Mouse (Mus musculus): ENCODE results near the gene Tmsb10. TPM values are rescaled to one million over a fixed set of nuclear protein-coding genes. Genes with fewer than 3 reads are reported as not detected.

Tmsb10 gene
- polyA plus RNA-seq, 1 experiment, result 85.7 TPM

DNA sequence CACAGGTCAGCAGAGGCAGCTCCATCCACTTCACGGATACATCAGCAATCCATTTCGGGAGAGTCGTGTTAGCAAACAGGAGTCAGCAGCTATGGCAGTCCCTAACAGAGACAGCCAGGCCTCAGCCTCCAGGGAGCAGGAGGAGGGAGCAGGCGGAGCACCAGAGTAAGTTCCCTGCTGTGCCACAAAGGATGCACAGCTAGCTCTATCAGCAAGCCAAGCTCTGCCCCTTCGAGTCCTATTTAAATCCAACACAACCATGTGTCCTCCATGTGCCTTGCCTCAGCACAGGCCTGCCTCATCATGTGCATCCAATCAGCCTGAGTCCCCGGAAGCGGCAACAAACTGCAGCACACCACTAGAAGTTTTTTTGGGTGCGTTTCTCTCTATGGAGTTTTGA is 35.2 kb downstream of the Tmsb10 start:
- WGBS, result 87% methylated on average over 8 of the region's 8 CpGs
- Histone ChIP-seq H3K4me1 (ENCODE audit: control insufficient read depth, insufficient read depth, low read length) (0 out of 2 replicates have a peak, but pooled peaks cover 2% of the 10 kb centered on the region), H3K4me3 (replicated peaks; ENCODE audit: extremely low read depth, low read depth, low read length) (no peak overlapping the region)
- no peak for DNase-seq
- TF ChIP-seq POLR2A (IDR thresholded peaks at IDR 0.05; ENCODE audit: borderline replicate concordance, extremely low read depth, low read depth, low read length), result no peak
- TF ChIP-seq CTCF (IDR thresholded peaks at IDR 0.05; ENCODE audit: insufficient read depth, low read length), result no peak

DNA sequence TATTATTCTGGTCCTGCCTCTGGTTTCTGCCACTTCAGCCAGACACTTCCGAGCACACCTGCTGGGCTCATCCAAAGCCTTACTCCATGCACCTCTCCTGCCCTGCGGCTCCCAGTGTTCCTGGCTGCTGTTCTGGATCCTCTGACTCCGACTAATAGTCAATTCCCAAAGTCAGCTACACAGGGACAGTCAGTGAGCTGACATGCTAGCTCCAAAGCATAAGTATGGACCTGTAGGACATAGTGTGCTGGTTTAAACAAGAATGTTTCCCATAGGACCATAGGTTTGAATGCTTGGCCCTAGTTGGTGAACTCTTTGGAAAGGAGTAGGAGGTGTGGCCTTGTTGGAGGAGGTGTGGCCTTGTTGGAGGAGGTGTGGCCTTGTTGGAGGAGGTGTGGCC is 37.5 kb downstream of the Tmsb10 start:
- WGBS, result 95% methylated on average over 3 of the region's 3 CpGs
- H3K4me3 ChIP-seq (replicated peaks; ENCODE audit: extremely low read depth, low read depth, low read length), result no peak overlapping the region
- DNase-seq, result no peak
- no peaks in the 10 kb centered on the region for H3K4me1 ChIP-seq (ENCODE audit: control insufficient read depth, insufficient read depth, low read length)
- TF ChIP-seq POLR2A (IDR thresholded peaks at IDR 0.05; ENCODE audit: borderline replicate concordance, extremely low read depth, low read depth, low read length) (no peak), CTCF (IDR thresholded peaks at IDR 0.05; ENCODE audit: insufficient read depth, low read length) (no peak)

DNA sequence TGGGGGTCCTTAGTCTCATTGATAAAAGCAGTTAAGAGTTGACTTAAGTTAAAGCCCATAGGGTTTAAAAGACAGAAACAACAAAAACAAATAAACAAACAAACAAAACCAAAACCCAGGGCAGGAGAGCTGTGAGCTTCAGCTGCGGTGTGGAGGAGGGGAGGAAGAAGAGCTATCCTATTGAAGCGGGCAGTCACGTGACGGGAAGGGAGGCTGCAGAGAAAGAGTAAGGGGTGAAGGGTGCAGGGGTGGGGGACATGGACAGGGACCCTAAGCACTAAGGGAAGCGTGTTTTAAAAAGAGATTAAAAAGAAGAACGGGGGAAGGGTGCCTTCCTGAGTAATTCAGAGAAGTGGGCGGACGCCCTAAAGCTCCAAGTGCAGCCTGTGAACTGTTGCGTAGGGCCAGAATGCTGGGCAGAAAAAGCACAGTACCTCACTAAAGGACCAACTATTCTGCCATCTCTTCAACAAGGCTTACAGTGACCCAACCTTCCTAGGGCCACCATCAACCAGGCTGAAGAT is 40.0 kb downstream of the Tmsb10 start:
- Histone ChIP-seq H3K4me1 (ENCODE audit: control insufficient read depth, insufficient read depth, low read length) (no peaks in the 10 kb centered on the region), H3K4me3 (replicated peaks; ENCODE audit: extremely low read depth, low read depth, low read length) (no peak overlapping the region)
- WGBS, result 70% methylated on average over 9 of the region's 9 CpGs
- TF ChIP-seq POLR2A (IDR thresholded peaks at IDR 0.05; ENCODE audit: borderline replicate concordance, extremely low read depth, low read depth, low read length), result no peak
- no peak for TF ChIP-seq CTCF (IDR thresholded peaks at IDR 0.05; ENCODE audit: insufficient read depth, low read length)
- DNase-seq, result no peak

DNA sequence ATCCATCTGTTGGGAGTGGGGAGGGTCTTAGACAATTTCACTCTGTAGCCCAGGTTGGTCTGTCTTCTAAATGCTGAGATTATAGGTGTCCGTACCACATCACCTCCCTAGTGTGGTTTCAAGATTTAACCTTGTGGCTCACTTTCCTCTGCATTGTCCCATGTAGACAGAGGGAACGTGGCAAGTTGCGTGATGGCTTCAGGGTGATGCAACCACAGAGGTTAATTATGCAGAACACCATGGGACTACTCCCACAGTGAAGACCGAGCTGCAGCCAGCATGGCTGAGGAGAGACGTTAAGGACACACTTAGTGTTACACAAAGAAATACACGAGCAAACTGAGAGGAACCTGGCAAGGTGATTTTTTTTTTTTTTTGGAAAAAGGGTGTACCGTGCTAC is 42.2 kb downstream of the Tmsb10 start:
- DNase-seq, result no peak
- Histone ChIP-seq H3K4me1 (ENCODE audit: control insufficient read depth, insufficient read depth, low read length) (no peaks in the 10 kb centered on the region), H3K4me3 (replicated peaks; ENCODE audit: extremely low read depth, low read depth, low read length) (no peak overlapping the region)
- 80% methylated on average over 7 of the region's 7 CpGs for WGBS
- TF ChIP-seq CTCF (IDR thresholded peaks at IDR 0.05; ENCODE audit: insufficient read depth, low read length) (no peak), POLR2A (IDR thresholded peaks at IDR 0.05; ENCODE audit: borderline replicate concordance, extremely low read depth, low read depth, low read length) (no peak)

DNA sequence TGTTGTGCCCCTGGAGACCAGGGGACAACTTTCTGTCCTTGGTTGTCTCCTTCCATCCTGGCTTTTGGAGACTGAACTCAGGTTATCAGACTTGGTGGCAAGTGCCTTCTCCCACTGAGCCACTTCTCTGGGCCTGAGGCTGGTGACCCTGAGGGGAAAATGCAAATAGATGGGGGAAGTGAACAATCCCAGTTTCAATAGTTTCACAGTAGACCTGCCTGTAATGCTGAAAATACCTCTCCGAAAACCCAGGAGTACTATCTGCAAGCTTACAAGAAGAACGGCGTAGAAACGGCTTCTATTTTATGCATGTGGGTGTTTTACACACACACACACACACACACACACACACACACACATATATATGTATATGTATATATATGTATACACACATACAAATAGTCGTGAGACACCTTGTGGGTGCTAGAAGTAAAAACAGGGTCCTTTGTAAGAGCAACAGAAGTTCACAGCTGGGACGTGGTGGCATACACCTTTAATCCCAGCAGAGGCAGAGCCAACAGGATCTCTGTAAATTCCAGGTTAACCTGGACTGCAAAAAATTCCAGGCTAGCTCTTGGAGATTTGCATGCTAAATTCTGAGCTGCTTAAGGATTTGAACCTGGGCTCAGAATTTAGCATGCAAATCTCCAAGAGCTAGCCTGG is 44.3 kb downstream of the Tmsb10 start:
- TF ChIP-seq POLR2A (IDR thresholded peaks at IDR 0.05; ENCODE audit: borderline replicate concordance, extremely low read depth, low read depth, low read length), result no peak
- no peak for TF ChIP-seq CTCF (IDR thresholded peaks at IDR 0.05; ENCODE audit: insufficient read depth, low read length)
- DNase-seq, result no peak
- Histone ChIP-seq H3K4me1 (ENCODE audit: control insufficient read depth, insufficient read depth, low read length) (no peaks in the 10 kb centered on the region), H3K4me3 (replicated peaks; ENCODE audit: extremely low read depth, low read depth, low read length) (no peak overlapping the region)
- WGBS, result 79% methylated on average over 6 of the region's 6 CpGs

DNA sequence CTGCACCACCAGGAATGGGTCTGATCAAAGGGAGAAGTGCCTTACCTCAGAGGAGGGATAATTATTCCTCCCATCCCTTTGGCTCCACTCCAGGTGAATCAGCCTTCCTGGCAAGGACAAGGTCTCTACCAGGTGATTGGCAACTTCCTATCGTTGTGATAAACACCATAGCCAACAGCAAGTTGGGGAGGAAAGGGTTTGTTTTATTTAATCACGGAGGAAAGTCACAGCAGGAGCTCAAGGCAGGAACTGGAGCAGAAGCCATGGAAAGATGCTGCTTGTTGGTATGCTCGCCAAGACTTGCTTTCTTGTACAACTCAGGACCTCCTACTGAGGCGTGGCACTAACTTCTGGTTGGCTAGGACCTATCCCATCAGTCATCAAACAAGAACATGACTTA is 47.3 kb downstream of the Tmsb10 start:
- H3K4me1 ChIP-seq (ENCODE audit: control insufficient read depth, insufficient read depth, low read length), result no peaks in the 10 kb centered on the region
- WGBS, result 48% methylated on average over 4 of the region's 4 CpGs
- no peak overlapping the region for H3K4me3 ChIP-seq (replicated peaks; ENCODE audit: extremely low read depth, low read depth, low read length)
- TF ChIP-seq POLR2A (IDR thresholded peaks at IDR 0.05; ENCODE audit: borderline replicate concordance, extremely low read depth, low read depth, low read length) (no peak), CTCF (IDR thresholded peaks at IDR 0.05; ENCODE audit: insufficient read depth, low read length) (no peak)
- no peak for DNase-seq

Other genes with a start within 250 kb of the Tmsb10 start
- 27.8 and 30.1 TPM in 2 replicates for gene Tcf7l1, start 169.5 kb downstream of the Tmsb10 start, polyA plus RNA-seq (2012; rRNA removed)
- gene Kcmf1, start 58.8 kb downstream of the Tmsb10 start, polyA plus RNA-seq (2012; rRNA removed), result 108 and 150 TPM in 2 replicates

Data from lung, adult 2 months (tissue).